Mouse (Mus musculus) heart, embryonic 16.5 days (tissue): ENCODE measurements around the gene Borcs5. TPM values are rescaled to one million over a fixed set of nuclear protein-coding genes. Genes with fewer than 3 reads are reported as not detected.

Experiments
- ATAC-seq: fragments of 200-750 bp; cut with Nextera tagmentation; replicated peaks from 2 replicates; pipeline ENCODE4 v1.8.0; 2017; ENCODE audit warnings: moderate number of reproducible peaks; ENCODE audit not compliant: insufficient read depth, low FRiP score; ENCODE audit errors: extremely low read depth
- H3K27ac ChIP-seq: fragments of 300-500 bp; sonication (generic); 2 replicates; pipeline ENCODE4 v1.5.1; 2014; ENCODE audit warnings: mild to moderate bottlenecking, low read length, control low read depth, moderate library complexity
- H3K27me3 ChIP-seq: fragments of 300-500 bp; sonication (generic); 2 replicates; pipeline ENCODE4 v1.6.1; 2014; ENCODE audit warnings: low read length, mixed read lengths; ENCODE audit not compliant: control insufficient read depth, insufficient read depth
- H3K36me3 ChIP-seq: fragments of 300-500 bp; sonication (generic); 2 replicates; pipeline ENCODE4 v1.6.1; 2014; ENCODE audit not compliant: control insufficient read depth, insufficient read depth
- H3K4me1 ChIP-seq: fragments of 300-500 bp; sonication (generic); 2 replicates; pipeline ENCODE4 v1.6.1; 2014; ENCODE audit warnings: low read length, mixed read lengths; ENCODE audit not compliant: control insufficient read depth, insufficient read depth
- H3K4me2 ChIP-seq: fragments of 300-500 bp; sonication (generic); 2 replicates; pipeline ENCODE4 v1.6.1; 2014; ENCODE audit warnings: low read depth, mild to moderate bottlenecking, control low read depth, low read length
- H3K4me3 ChIP-seq: fragments of 300-500 bp; sonication (generic); 2 replicates; pipeline ENCODE4 v1.5.1; 2014; ENCODE audit warnings: mild to moderate bottlenecking, control low read depth, low read length
- H3K9ac ChIP-seq: fragments of 300-500 bp; sonication (generic); 2 replicates; pipeline ENCODE4 v1.6.1; 2014; ENCODE audit warnings: low read length, control low read depth
- H3K9me3 ChIP-seq: fragments of 300-500 bp; sonication (generic); replicated peaks from 2 replicates; pipeline ENCODE4 v1.6.1; 2016; ENCODE audit warnings: low read length; ENCODE audit not compliant: control insufficient read depth
- WGBS: fragments of 180-500 bp; shearing (Covaris S2); extraction: QIAGEN DNeasy Blood & Tissue Kit; methylation state at CpG from one replicate; pipeline ENCODE4 v1.1.7; 2014; 5-methylcytosine and 5-hydroxymethylcytosine counted together
- polyA plus RNA-seq: library from polyadenylated mRNA; unstranded; fragments of >200 nt; fragmentation: Nextera tagmentation; extraction: Ambion mirVana; gene quantifications from 2 replicates; pipeline ENCODE4 v1.2.1, GENCODE M21; 2015

Gene Borcs5
- polyA plus RNA-seq, 1 experiment from 2014 or later, result 17.5 TPM

DNA sequence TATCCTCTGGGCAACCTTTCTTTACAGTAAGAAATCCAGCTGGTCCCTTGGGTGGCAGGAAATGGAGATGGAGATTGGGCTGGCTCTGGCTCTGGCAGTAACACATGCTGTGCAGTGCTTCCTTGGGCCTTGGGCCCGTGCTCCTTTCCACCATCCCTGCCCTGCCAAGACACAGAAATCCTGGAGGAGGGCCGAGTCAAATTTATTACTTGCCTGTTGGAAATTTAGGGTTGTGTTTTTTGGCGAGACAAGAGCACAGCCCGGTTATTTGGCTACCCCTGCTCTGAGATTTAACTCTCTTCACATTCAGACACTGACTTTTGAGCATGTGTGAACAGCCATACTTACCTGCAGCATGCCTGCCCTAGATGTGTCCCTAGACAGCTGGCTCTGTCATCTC, 56.8 kb downstream of the Borcs5 start:
- Histone ChIP-seq H3K9ac (no peak overlapping the region), H3K4me2 (no peak overlapping the region), H3K27me3 (no peaks in the 10 kb centered on the region), H3K4me1 (peaks cover 8% of the 10 kb centered on the region; the same call in 1 of the 2 replicates), H3K36me3 (no peaks in the 10 kb centered on the region), H3K9me3 (no peaks in the 10 kb centered on the region), H3K4me3 (no peak overlapping the region), H3K27ac (no peak overlapping the region)
- WGBS, result 59% methylated on average over 4 of the region's 4 CpGs
- ATAC-seq, result no peak

DNA sequence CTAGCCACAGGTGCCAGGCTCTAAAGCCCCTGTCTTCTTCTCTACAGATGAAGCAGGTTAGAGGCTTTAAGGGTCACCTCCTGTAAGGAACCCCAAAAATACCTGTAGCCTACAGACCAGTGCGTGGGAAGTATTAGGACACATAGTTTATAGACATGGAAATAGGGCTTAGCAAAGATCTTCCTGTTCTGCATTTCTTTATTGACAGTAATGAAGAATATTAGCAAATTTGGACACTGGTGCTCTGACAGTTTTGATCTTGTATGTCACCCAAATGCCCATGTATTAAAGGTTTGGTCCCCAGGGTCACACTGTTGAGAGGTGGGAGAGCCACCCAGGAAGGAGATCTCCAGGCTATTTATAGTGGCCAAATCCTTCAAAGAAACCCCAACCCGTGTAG, 57.2 kb downstream of the Borcs5 start:
- H3K9ac ChIP-seq, result no peak overlapping the region
- ATAC-seq, result no peak
- no peaks in the 10 kb centered on the region for H3K9me3 ChIP-seq
- WGBS, result 54% methylated on average over 2 of the region's 2 CpGs
- H3K4me1 ChIP-seq, result peaks cover 8% of the 10 kb centered on the region; the same call in 1 of the 2 replicates
- H3K27me3 ChIP-seq, result no peaks in the 10 kb centered on the region
- H3K4me2 ChIP-seq, result no peak overlapping the region
- H3K27ac ChIP-seq, result no peak overlapping the region
- no peak overlapping the region for H3K4me3 ChIP-seq
- no peaks in the 10 kb centered on the region for H3K36me3 ChIP-seq

GRCm38 (mm10) chr6:134698243-134698642, 58.9 kb downstream of the Borcs5 start:
- no peaks in the 10 kb centered on the region for H3K9me3 ChIP-seq
- no peak overlapping the region for H3K27ac ChIP-seq
- no peak overlapping the region for H3K9ac ChIP-seq
- no peaks in the 10 kb centered on the region for H3K36me3 ChIP-seq
- H3K4me1 ChIP-seq, result peaks cover 8% of the 10 kb centered on the region; the same call in 1 of the 2 replicates
- no peak overlapping the region for H3K4me2 ChIP-seq
- WGBS, result 96% methylated on average over 5 of the region's 5 CpGs
- ATAC-seq, result no peak
- no peaks in the 10 kb centered on the region for H3K27me3 ChIP-seq
- no peak overlapping the region for H3K4me3 ChIP-seq

GRCm38 (mm10) chr6:134700451-134701210, 61.3 kb downstream of the Borcs5 start:
- Histone ChIP-seq H3K36me3 (no peaks in the 10 kb centered on the region), H3K27ac (peak overlapping the region; percentile 29), H3K4me2 (no peak overlapping the region), H3K9me3 (no peaks in the 10 kb centered on the region), H3K9ac (no peak overlapping the region), H3K4me1 (peaks cover 8% of the 10 kb centered on the region; the same call in 1 of the 2 replicates), H3K27me3 (no peaks in the 10 kb centered on the region), H3K4me3 (no peak overlapping the region)
- peak; percentile 32; the same call in 1 of the 2 replicates for ATAC-seq
- WGBS, result 69% methylated on average over 8 of the region's 8 CpGs

- Histone ChIP-seq H3K27me3 (no peaks in the 10 kb centered on the region), H3K36me3 (no peaks in the 10 kb centered on the region), H3K27ac (no peak overlapping the region), H3K9me3 (no peaks in the 10 kb centered on the region), H3K4me2 (no peak overlapping the region), H3K9ac (no peak overlapping the region), H3K4me3 (no peak overlapping the region), H3K4me1 (peaks cover 8% of the 10 kb centered on the region; the same call in 1 of the 2 replicates)
- ATAC-seq, result no peak
- WGBS, result 77% methylated on average over 6 of the region's 6 CpGs
These were observed 61.9 kb downstream of the Borcs5 start for GRCm38 (mm10) chr6:134701211-134701602.

GRCm38 (mm10) chr6:134702184-134702583, 62.9 kb downstream of the Borcs5 start:
- H3K9me3 ChIP-seq, result no peaks in the 10 kb centered on the region
- no peaks in the 10 kb centered on the region for H3K36me3 ChIP-seq
- H3K4me1 ChIP-seq, result peaks cover 2% of the 10 kb centered on the region; the same call in 1 of the 2 replicates
- no peak for ATAC-seq
- H3K27ac ChIP-seq, result no peak overlapping the region
- H3K4me2 ChIP-seq, result no peak overlapping the region
- H3K9ac ChIP-seq, result no peak overlapping the region
- H3K27me3 ChIP-seq, result no peaks in the 10 kb centered on the region
- no peak overlapping the region for H3K4me3 ChIP-seq
- 92% methylated on average over 7 of the region's 7 CpGs for whole genome bisulfite sequencing

DNA sequence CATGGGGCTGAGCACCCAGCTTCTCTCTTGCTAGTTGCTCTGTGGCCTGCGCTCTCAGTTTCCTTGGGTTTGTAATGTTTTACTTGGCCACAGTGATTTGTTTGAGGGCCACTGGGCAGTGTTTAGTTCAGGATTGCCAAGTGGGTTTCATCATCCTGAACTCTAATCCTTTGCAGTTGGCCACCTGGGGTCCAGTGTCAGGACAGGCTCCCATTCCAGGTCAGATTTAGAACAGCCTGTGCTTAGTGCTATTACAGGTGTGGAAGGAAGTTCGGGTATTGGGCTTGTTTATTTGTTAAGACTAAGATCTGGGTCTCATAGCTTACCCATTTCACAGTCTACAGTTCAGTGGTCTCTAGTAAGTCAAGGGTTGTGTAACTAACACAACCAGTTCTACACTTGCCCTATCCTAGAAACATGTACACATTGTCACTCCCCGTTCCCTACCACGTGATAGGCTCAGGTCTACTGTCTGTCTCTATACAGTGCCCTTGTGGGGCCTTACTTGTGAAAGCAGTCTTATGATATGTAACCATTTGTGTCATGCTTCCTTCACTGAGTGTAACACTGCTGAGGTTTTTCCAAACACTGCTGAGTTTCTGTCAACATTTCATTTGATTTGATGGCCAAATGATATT, 63.9 kb downstream of the Borcs5 start:
- no peak overlapping the region for H3K9ac ChIP-seq
- no peaks in the 10 kb centered on the region for H3K27me3 ChIP-seq
- no peak overlapping the region for H3K4me3 ChIP-seq
- WGBS, result 83% methylated on average over 4 of the region's 4 CpGs
- no peak overlapping the region for H3K4me2 ChIP-seq
- H3K4me1 ChIP-seq, result no peaks in the 10 kb centered on the region
- H3K27ac ChIP-seq, result no peak overlapping the region
- H3K36me3 ChIP-seq, result no peaks in the 10 kb centered on the region; the same call in 1 of the 2 replicates
- H3K9me3 ChIP-seq, result no peaks in the 10 kb centered on the region
- ATAC-seq, result no peak

GRCm38 (mm10) chr6:134706467-134706866, 67.2 kb downstream of the Borcs5 start:
- ATAC-seq, result no peak
- Histone ChIP-seq H3K4me2 (no peak overlapping the region), H3K4me1 (peaks cover 5% of the 10 kb centered on the region; the same call in 1 of the 2 replicates), H3K9ac (no peak overlapping the region), H3K9me3 (no peaks in the 10 kb centered on the region), H3K4me3 (no peak overlapping the region), H3K27me3 (no peaks in the 10 kb centered on the region), H3K36me3 (no peaks in the 10 kb centered on the region; the same call in 1 of the 2 replicates), H3K27ac (no peak overlapping the region)
- WGBS, result 84% methylated on average over 4 of the region's 4 CpGs

- H3K9ac ChIP-seq, result no peak overlapping the region
- H3K4me2 ChIP-seq, result no peak overlapping the region
- H3K4me1 ChIP-seq, result peaks cover 5% of the 10 kb centered on the region; the same call in 1 of the 2 replicates
- WGBS, result 82% methylated on average over 15 of the region's 15 CpGs
- no peak overlapping the region for H3K27ac ChIP-seq
- no peak for ATAC-seq
- no peaks in the 10 kb centered on the region for H3K27me3 ChIP-seq
- H3K4me3 ChIP-seq, result no peak overlapping the region
- no peaks in the 10 kb centered on the region for H3K9me3 ChIP-seq
- H3K36me3 ChIP-seq, result peaks cover 2% of the 10 kb centered on the region; the same call in 1 of the 2 replicates
These were observed 70.7 kb downstream of the Borcs5 start for GRCm38 (mm10) chr6:134710020-134710419.
